Mouse (Mus musculus) limb, embryonic 13.5 days (tissue): ENCODE measurements at regions not wholly inside any gene's neighbourhood (a gene's known extent, or its start where the extent isn't known, plus 50 kb on each side); places are given as distances from the start of the nearest gene placed in this dataset.

Experiments
- ATAC-seq: fragments of 200-750 bp; cut with Nextera tagmentation; 2 replicates; pipeline ENCODE4 v1.8.0; 2017; ENCODE audit warnings: low read depth, moderate number of reproducible peaks, moderate TSS enrichment; ENCODE audit not compliant: low FRiP score
- H3K27ac ChIP-seq: fragments of 300-500 bp; sonication (generic); 2 replicates; pipeline ENCODE4 v1.5.1; 2015; ENCODE audit warnings: inconsistent platforms, mild to moderate bottlenecking, moderate library complexity
- H3K27me3 ChIP-seq: fragments of 300-500 bp; sonication (generic); 2 replicates; pipeline ENCODE4 v1.6.1; 2015; ENCODE audit warnings: mild to moderate bottlenecking, inconsistent platforms
- H3K36me3 ChIP-seq: fragments of 300-500 bp; sonication (generic); 2 replicates; pipeline ENCODE4 v1.6.1; 2015; ENCODE audit warnings: inconsistent platforms, mild to moderate bottlenecking, moderate library complexity
- H3K4me1 ChIP-seq: fragments of 300-500 bp; sonication (generic); 2 replicates; pipeline ENCODE4 v1.6.1; 2015; ENCODE audit warnings: inconsistent platforms
- H3K4me2 ChIP-seq: fragments of 300-500 bp; sonication (generic); replicated peaks from 2 replicates; pipeline ENCODE4 v1.6.1; 2015; ENCODE audit warnings: inconsistent platforms, mild to moderate bottlenecking, moderate library complexity
- H3K4me3 ChIP-seq: fragments of 300-500 bp; sonication (generic); 2 replicates; pipeline ENCODE4 v1.5.1; 2015; ENCODE audit warnings: moderate library complexity, mild to moderate bottlenecking, inconsistent platforms
- H3K9ac ChIP-seq: fragments of 300-500 bp; sonication (generic); 2 replicates; pipeline ENCODE4 v1.6.1; 2015; ENCODE audit warnings: mild to moderate bottlenecking, inconsistent platforms
- H3K9me3 ChIP-seq: fragments of 300-500 bp; sonication (generic); 2 replicates; pipeline ENCODE4 v1.6.1; 2016; ENCODE audit warnings: inconsistent platforms
- WGBS: fragments of 180-500 bp; shearing (Covaris S2); methylation state at CpG from one replicate; pipeline ENCODE4 v1.1.7; 2015; 5-methylcytosine and 5-hydroxymethylcytosine counted together

- H3K4me3 ChIP-seq = no peak overlapping the region
- H3K4me1 ChIP-seq = peaks cover 12% of the 10 kb centered on the region
- H3K36me3 ChIP-seq = no peaks in the 10 kb centered on the region
- no peak overlapping the region for H3K9ac ChIP-seq
- ATAC-seq = no peak
- H3K4me2 ChIP-seq = no peak overlapping the region
- no peaks in the 10 kb centered on the region for H3K27me3 ChIP-seq
- no peak overlapping the region for H3K27ac ChIP-seq
- no peaks in the 10 kb centered on the region for H3K9me3 ChIP-seq
- WGBS = 65% methylated on average over 5 of the region's 5 CpGs
Observed at GRCm38 (mm10) chr11:90117664-90118295, 69.7 kb upstream of the Gm45716 start.

- no peaks in the 10 kb centered on the region for H3K9me3 ChIP-seq
- no peak overlapping the region for H3K4me3 ChIP-seq
- H3K4me2 ChIP-seq = no peak overlapping the region
- no peaks in the 10 kb centered on the region for H3K36me3 ChIP-seq
- 65% methylated on average over 3 of the region's 3 CpGs for WGBS
- H3K9ac ChIP-seq = no peak overlapping the region
- no peaks in the 10 kb centered on the region for H3K27me3 ChIP-seq
- H3K27ac ChIP-seq = no peak overlapping the region
- ATAC-seq = no peak
- H3K4me1 ChIP-seq = peaks cover 10% of the 10 kb centered on the region
Observed at GRCm38 (mm10) chr11:90121902-90122301, 65.6 kb upstream of the Gm45716 start.

GRCm38 (mm10) chr11:90122709-90123108 is 64.8 kb upstream of the Gm45716 start:
- no peak overlapping the region for H3K27ac ChIP-seq
- WGBS = 73% methylated on average over 3 of the region's 3 CpGs
- H3K4me1 ChIP-seq = 0 out of 2 replicates have a peak, but pooled peaks cover 4% of the 10 kb centered on the region
- H3K9me3 ChIP-seq = no peaks in the 10 kb centered on the region
- no peak overlapping the region for H3K4me3 ChIP-seq
- no peaks in the 10 kb centered on the region for H3K27me3 ChIP-seq
- no peak overlapping the region for H3K9ac ChIP-seq
- no peak for ATAC-seq
- no peaks in the 10 kb centered on the region for H3K36me3 ChIP-seq
- H3K4me2 ChIP-seq = no peak overlapping the region

- Histone ChIP-seq H3K27ac (no peak overlapping the region), H3K4me3 (no peak overlapping the region)
Observed at GRCm38 (mm10) chr11:90123851-90124250, 63.6 kb upstream of the Gm45716 start.

GRCm38 (mm10) chr11:90126289-90126688 is 61.2 kb upstream of the Gm45716 start:
- WGBS = 81% methylated on average over 4 of the region's 4 CpGs
- no peak overlapping the region for H3K4me2 ChIP-seq
- peaks cover 18% of the 10 kb centered on the region for H3K4me1 ChIP-seq
- H3K27ac ChIP-seq = no peak overlapping the region
- no peaks in the 10 kb centered on the region for H3K36me3 ChIP-seq
- no peaks in the 10 kb centered on the region for H3K27me3 ChIP-seq
- ATAC-seq = no peak
- H3K9me3 ChIP-seq = no peaks in the 10 kb centered on the region
- H3K9ac ChIP-seq = no peak overlapping the region
- H3K4me3 ChIP-seq = no peak overlapping the region

More at GRCm38 (mm10) chr11:90123851-90124250, 63.6 kb upstream of the Gm45716 start:
- Histone ChIP-seq H3K4me1 (no peaks in the 10 kb centered on the region), H3K36me3 (no peaks in the 10 kb centered on the region), H3K4me2 (no peak overlapping the region), H3K9ac (no peak overlapping the region), H3K27me3 (no peaks in the 10 kb centered on the region), H3K9me3 (no peaks in the 10 kb centered on the region)
- 78% methylated on average over 5 of the region's 5 CpGs for WGBS
- ATAC-seq = no peak

GRCm38 (mm10) chr11:90128865-90129415 is 58.5 kb upstream of the Gm45716 start:
- Histone ChIP-seq H3K4me3 (no peak overlapping the region), H3K27ac (no peak overlapping the region), H3K9ac (no peak overlapping the region), H3K36me3 (no peaks in the 10 kb centered on the region), H3K9me3 (no peaks in the 10 kb centered on the region), H3K4me2 (no peak overlapping the region), H3K4me1 (peaks cover 18% of the 10 kb centered on the region), H3K27me3 (no peaks in the 10 kb centered on the region)
- whole genome bisulfite sequencing = 82% methylated on average over 7 of the region's 7 CpGs
- ATAC-seq = no peak

GRCm38 (mm10) chr11:90129793-90130624 is 57.5 kb upstream of the Gm45716 start:
- H3K9me3 ChIP-seq = no peaks in the 10 kb centered on the region
- ATAC-seq = peak; percentile 92
- peak overlapping the region; percentile 45; the same call in 1 of the 2 replicates for H3K27ac ChIP-seq
- H3K4me3 ChIP-seq = 0 out of 2 replicates have a peak overlapping the region, but pooled peaks have one; percentile 7
- H3K4me2 ChIP-seq = peak overlapping the region; percentile 49
- no peaks in the 10 kb centered on the region for H3K27me3 ChIP-seq
- H3K4me1 ChIP-seq = peaks cover 18% of the 10 kb centered on the region
- 19% methylated on average over 11 of the region's 12 CpGs for WGBS
- H3K9ac ChIP-seq = no peak overlapping the region
- no peaks in the 10 kb centered on the region for H3K36me3 ChIP-seq

- WGBS = 20% methylated on average over 1 of the region's 1 CpGs
- Histone ChIP-seq H3K4me1 (peaks cover 18% of the 10 kb centered on the region), H3K9me3 (peaks cover 2% of the 10 kb centered on the region; the same call in 1 of the 2 replicates), H3K27me3 (no peaks in the 10 kb centered on the region), H3K9ac (no peak overlapping the region), H3K4me2 (no peak overlapping the region), H3K36me3 (no peaks in the 10 kb centered on the region), H3K4me3 (no peak overlapping the region), H3K27ac (no peak overlapping the region)
- ATAC-seq = no peak
Observed at GRCm38 (mm10) chr11:90130635-90131034, 56.8 kb upstream of the Gm45716 start.

- Histone ChIP-seq H3K4me2 (no peak overlapping the region), H3K27ac (no peak overlapping the region), H3K9ac (no peak overlapping the region), H3K36me3 (no peaks in the 10 kb centered on the region), H3K4me3 (no peak overlapping the region), H3K4me1 (peaks cover 18% of the 10 kb centered on the region), H3K27me3 (no peaks in the 10 kb centered on the region), H3K9me3 (peaks cover 3% of the 10 kb centered on the region; the same call in 1 of the 2 replicates)
- ATAC-seq = no peak
- WGBS = 57% methylated on average over 5 of the region's 5 CpGs
Observed at GRCm38 (mm10) chr11:90132579-90132978, 54.9 kb upstream of the Gm45716 start.

GRCm38 (mm10) chr11:90136307-90136706 is 51.2 kb upstream of the Gm45716 start:
- H3K4me1 ChIP-seq = no peaks in the 10 kb centered on the region
- no peak overlapping the region for H3K4me3 ChIP-seq
- 78% methylated on average over 7 of the region's 7 CpGs for WGBS
- H3K9me3 ChIP-seq = peaks cover 3% of the 10 kb centered on the region; the same call in 1 of the 2 replicates
- no peak overlapping the region for H3K9ac ChIP-seq
- no peak for ATAC-seq
- H3K27ac ChIP-seq = no peak overlapping the region
- no peaks in the 10 kb centered on the region for H3K27me3 ChIP-seq
- no peaks in the 10 kb centered on the region for H3K36me3 ChIP-seq
- no peak overlapping the region for H3K4me2 ChIP-seq
